Mouse (Mus musculus) lung, postnatal 36 days (tissue): ENCODE data around the gene Klhl40.

Experiments used
- DNase-seq: peaks from one replicate; pipeline ENCODE4 v3.0.0; 2022; ENCODE audit warnings: mixed read lengths

The Klhl40 gene

GRCm38 (mm10) chr9:121829270-121829992 lies 52.0 kb downstream of the Klhl40 start:
- no peak for DNase-seq

- peak; percentile 69 for DNase-seq
These were observed 53.0 kb downstream of the Klhl40 start for GRCm38 (mm10) chr9:121830243-121830955.

GRCm38 (mm10) chr9:121830956-121831293 lies 53.5 kb downstream of the Klhl40 start:
- DNase-seq, result peak; percentile 93
